Mouse (Mus musculus): ENCODE data around the gene Ttyh2. TPM values are rescaled to one million over a fixed set of nuclear protein-coding genes. Genes with fewer than 3 reads are reported as not detected.

Ttyh2 gene
- polyA plus RNA-seq, 1 experiment = 130 TPM

DNA sequence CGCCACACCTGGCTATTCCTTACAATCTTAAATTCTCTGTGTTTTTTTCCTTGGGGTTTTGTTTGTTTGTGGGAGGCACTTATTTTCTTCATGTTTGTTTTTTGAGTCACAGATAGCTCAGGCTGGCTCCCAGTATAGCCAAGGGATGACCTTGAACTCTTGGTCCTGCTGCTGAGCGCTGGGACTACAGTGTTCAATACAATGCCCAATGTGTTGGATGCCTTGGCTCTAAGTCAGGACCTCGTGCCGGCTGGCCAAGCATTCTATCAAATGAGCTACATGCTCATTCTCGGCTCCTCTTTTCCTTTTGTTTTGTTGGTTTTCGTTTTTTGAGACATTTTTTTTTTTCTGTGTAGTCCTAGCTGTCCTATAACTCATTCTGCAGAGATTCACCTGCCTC is 18.2 kb downstream of the Ttyh2 start:
- Histone ChIP-seq H3K27me3 (ENCODE audit: control insufficient read depth, insufficient read depth, low read length) (no peaks in the 10 kb centered on the region), H3K27ac (ENCODE audit: insufficient read depth, low read depth, low read length) (no peak overlapping the region), H3K4me1 (ENCODE audit: control insufficient read depth, insufficient read depth, insufficient read length, low read length) (no peaks in the 10 kb centered on the region), H3K4me3 (ENCODE audit: low read depth, low read length) (no peak overlapping the region), H3K36me3 (ENCODE audit: control insufficient read depth, insufficient read depth, low read length) (peaks cover 51% of the 10 kb centered on the region)
- WGBS = 92% methylated on average over 6 of the region's 6 CpGs
- TF ChIP-seq CTCF (IDR thresholded peaks at IDR 0.05; ENCODE audit: extremely low read depth, insufficient read length, insufficient replicate concordance, low read depth, low read length) = no peak
- TF ChIP-seq POLR2A (IDR thresholded peaks at IDR 0.05; ENCODE audit: low read depth, low read length) = no peak

DNA sequence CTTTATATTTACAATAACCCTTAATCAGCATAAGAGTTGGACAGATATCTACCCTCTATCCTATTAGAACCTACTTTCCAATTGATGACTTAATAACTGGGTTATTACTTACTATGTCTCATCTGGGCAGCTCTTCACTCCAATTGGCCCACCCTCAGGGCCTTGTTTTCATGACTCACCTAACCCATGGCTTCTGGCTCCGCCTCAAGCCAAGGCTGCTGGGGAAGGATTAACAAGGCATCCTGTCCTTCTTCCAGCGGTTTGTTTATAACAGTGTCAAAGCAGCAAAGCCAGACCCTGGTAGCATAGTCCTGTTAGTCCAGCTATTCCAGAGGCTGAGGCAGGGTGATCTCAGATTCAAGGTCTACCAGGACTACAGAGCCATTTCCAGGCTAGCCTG is 19.2 kb downstream of the Ttyh2 start:
- TF ChIP-seq POLR2A (IDR thresholded peaks at IDR 0.05; ENCODE audit: low read depth, low read length) = no peak
- no peak for TF ChIP-seq CTCF (IDR thresholded peaks at IDR 0.05; ENCODE audit: extremely low read depth, insufficient read length, insufficient replicate concordance, low read depth, low read length)
- peaks cover 56% of the 10 kb centered on the region for H3K36me3 ChIP-seq (ENCODE audit: control insufficient read depth, insufficient read depth, low read length)
- whole genome bisulfite sequencing = 85% methylated on average over 2 of the region's 2 CpGs

DNA sequence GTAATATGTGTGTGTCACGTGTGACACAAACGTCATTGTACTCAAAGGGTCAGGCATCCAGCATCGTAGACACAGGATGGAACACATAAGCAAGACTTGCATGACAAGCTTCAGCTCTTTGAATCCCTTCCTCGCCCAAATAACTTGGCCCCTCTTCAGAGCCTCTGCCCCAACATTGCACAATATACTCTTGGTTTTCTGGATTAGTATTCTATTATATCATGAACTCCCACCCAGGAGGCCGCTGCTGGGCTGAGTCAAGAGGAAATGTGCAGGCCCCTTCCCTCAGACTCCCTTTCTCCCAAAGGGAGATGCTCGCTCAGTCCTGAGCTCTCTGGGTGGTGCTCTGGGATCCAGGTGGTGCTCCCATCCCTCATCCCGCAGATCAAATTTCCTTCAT is 23.3 kb downstream of the Ttyh2 start:
- Histone ChIP-seq H3K4me3 (ENCODE audit: low read depth, low read length) (no peak overlapping the region), H3K27ac (ENCODE audit: insufficient read depth, low read depth, low read length) (no peak overlapping the region), H3K27me3 (ENCODE audit: control insufficient read depth, insufficient read depth, low read length) (no peaks in the 10 kb centered on the region), H3K4me1 (ENCODE audit: control insufficient read depth, insufficient read depth, insufficient read length, low read length) (no peaks in the 10 kb centered on the region), H3K36me3 (ENCODE audit: control insufficient read depth, insufficient read depth, low read length) (peaks cover 49% of the 10 kb centered on the region)
- TF ChIP-seq CTCF (IDR thresholded peaks at IDR 0.05; ENCODE audit: extremely low read depth, insufficient read length, insufficient replicate concordance, low read depth, low read length) (no peak), POLR2A (IDR thresholded peaks at IDR 0.05; ENCODE audit: low read depth, low read length) (no peak)
- WGBS = 91% methylated on average over 7 of the region's 7 CpGs

More for the DNA sequence above, 19.2 kb downstream of the Ttyh2 start:
- H3K27me3 ChIP-seq (ENCODE audit: control insufficient read depth, insufficient read depth, low read length) = no peaks in the 10 kb centered on the region
- H3K4me3 ChIP-seq (ENCODE audit: low read depth, low read length) = no peak overlapping the region
- H3K4me1 ChIP-seq (ENCODE audit: control insufficient read depth, insufficient read depth, insufficient read length, low read length) = no peaks in the 10 kb centered on the region
- H3K27ac ChIP-seq (ENCODE audit: insufficient read depth, low read depth, low read length) = no peak overlapping the region

- Histone ChIP-seq H3K4me1 (ENCODE audit: control insufficient read depth, insufficient read depth, insufficient read length, low read length) (no peaks in the 10 kb centered on the region), H3K4me3 (ENCODE audit: low read depth, low read length) (no peak overlapping the region)
- 77% methylated on average over 12 of the region's 12 CpGs for WGBS
Observed at GRCm38 (mm10) chr11:114699511-114699910, 24.3 kb downstream of the Ttyh2 start.

DNA sequence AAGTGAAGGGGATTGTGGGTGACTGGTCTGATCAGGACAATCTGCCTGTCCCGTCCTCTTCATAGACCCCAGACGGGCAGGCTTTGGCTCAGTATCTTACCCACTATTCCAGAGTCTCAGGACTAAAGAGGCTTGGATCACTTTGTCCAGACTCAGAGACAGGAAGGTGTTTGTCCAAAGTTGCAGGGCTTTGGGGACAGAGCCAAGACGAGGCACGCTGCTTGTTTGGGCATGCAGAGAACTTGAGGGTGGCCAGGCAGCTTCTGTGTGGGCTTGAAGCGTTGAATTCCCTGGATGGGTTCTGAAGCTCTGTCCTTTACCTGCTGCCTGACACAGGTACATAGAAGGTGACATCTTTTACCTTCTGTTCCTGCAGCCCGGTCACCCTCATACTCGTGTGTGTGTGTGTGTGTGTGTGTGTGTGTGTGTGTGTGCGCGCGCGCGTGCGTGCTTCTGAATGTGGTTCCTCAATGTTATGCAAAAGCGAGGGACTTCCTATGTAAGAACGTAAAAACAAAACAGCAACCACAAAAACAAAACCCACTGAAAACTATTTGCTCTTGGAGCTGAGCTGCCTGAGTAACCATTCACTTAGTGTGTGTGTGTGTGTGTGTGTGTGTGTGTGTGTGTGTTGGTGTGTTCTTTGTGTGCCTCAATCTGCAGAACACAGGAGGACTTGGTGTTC is 27.2 kb downstream of the Ttyh2 start:
- H3K27ac ChIP-seq (ENCODE audit: insufficient read depth, low read depth, low read length) = 0 out of 2 replicates have a peak overlapping the region, but pooled peaks have one; percentile 4
- WGBS = 86% methylated on average over 15 of the region's 15 CpGs
- peaks cover 29% of the 10 kb centered on the region for H3K36me3 ChIP-seq (ENCODE audit: control insufficient read depth, insufficient read depth, low read length)
- no peaks in the 10 kb centered on the region for H3K4me1 ChIP-seq (ENCODE audit: control insufficient read depth, insufficient read depth, insufficient read length, low read length)
- no peaks in the 10 kb centered on the region for H3K27me3 ChIP-seq (ENCODE audit: control insufficient read depth, insufficient read depth, low read length)
- no peak for TF ChIP-seq POLR2A (IDR thresholded peaks at IDR 0.05; ENCODE audit: low read depth, low read length)
- no peak for TF ChIP-seq CTCF (IDR thresholded peaks at IDR 0.05; ENCODE audit: extremely low read depth, insufficient read length, insufficient replicate concordance, low read depth, low read length)
- no peak overlapping the region for H3K4me3 ChIP-seq (ENCODE audit: low read depth, low read length)

More at GRCm38 (mm10) chr11:114699511-114699910, 24.3 kb downstream of the Ttyh2 start:
- Histone ChIP-seq H3K27me3 (ENCODE audit: control insufficient read depth, insufficient read depth, low read length) (no peaks in the 10 kb centered on the region), H3K27ac (ENCODE audit: insufficient read depth, low read depth, low read length) (peak overlapping the region; percentile 47; the same call in 1 of the 2 replicates), H3K36me3 (ENCODE audit: control insufficient read depth, insufficient read depth, low read length) (peaks cover 47% of the 10 kb centered on the region)
- TF ChIP-seq CTCF (IDR thresholded peaks at IDR 0.05; ENCODE audit: extremely low read depth, insufficient read length, insufficient replicate concordance, low read depth, low read length) (no peak), POLR2A (IDR thresholded peaks at IDR 0.05; ENCODE audit: low read depth, low read length) (no peak)

DNA sequence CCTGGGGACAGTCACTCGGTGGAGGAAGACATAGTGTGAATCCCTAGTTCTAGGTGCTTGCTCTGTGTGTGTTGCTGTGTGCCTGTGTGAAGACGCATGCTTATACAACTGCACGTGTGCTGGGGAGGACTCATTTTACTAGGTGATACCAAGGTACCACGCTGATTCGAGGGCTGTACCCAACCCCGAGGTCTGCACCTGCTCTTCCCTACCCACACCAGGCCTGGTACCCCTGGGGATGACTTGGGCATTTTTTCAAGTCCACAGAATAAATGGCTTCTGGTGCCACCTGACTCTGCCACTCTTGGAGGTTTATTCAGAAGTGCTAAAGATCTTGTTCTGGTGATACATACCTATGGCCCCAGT is 27.7 kb downstream of the Ttyh2 start:
- Histone ChIP-seq H3K36me3 (ENCODE audit: control insufficient read depth, insufficient read depth, low read length) (peaks cover 33% of the 10 kb centered on the region), H3K4me1 (ENCODE audit: control insufficient read depth, insufficient read depth, insufficient read length, low read length) (no peaks in the 10 kb centered on the region), H3K27me3 (ENCODE audit: control insufficient read depth, insufficient read depth, low read length) (no peaks in the 10 kb centered on the region), H3K27ac (ENCODE audit: insufficient read depth, low read depth, low read length) (0 out of 2 replicates have a peak overlapping the region, but pooled peaks have one; percentile 4), H3K4me3 (ENCODE audit: low read depth, low read length) (no peak overlapping the region)
- 81% methylated on average over 6 of the region's 6 CpGs for WGBS
- TF ChIP-seq POLR2A (IDR thresholded peaks at IDR 0.05; ENCODE audit: low read depth, low read length) = no peak
- no peak for TF ChIP-seq CTCF (IDR thresholded peaks at IDR 0.05; ENCODE audit: extremely low read depth, insufficient read length, insufficient replicate concordance, low read depth, low read length)

DNA sequence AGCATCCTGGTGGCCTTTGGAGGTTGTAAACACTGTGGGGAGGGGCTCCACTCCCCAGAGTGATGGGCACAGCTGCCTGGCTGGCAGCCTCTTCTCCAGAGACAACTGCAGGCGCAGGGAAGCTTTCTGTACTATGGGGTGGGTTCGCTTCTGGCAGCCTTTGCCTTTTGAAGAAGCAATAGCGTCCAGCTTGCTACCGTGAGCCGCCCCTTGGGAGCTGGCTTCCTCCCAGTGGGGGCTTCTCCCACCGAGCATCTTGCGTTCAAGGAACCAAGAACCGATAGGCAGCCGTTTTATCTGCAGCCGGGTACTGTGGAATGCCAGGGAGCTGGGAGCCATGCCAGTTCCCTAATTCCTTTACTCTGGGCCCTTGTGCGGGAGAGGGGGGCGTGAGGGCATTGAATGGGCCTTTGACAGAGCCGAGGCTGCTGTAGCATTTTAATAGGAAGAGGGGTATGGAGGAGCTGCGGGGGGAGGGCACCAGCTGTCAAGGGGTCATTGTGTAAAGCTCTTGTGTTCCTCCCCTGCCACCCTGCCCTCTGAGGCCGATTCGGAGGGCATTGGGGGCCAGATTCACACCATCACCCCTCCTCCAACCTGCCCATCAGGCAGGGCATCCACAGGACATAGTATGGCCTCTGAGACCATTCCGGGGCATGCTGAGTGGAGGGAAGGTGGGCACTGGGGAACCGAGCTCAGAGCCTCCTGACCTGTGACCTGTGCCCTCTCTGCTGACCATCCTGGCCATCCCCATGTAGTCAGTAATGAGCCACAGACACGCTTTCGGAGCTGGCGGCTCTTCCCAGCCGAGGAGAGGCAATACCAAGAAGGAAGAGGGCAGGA is 29.1 kb downstream of the Ttyh2 start:
- H3K4me3 ChIP-seq (ENCODE audit: low read depth, low read length) = no peak overlapping the region

More for the DNA sequence above, 29.1 kb downstream of the Ttyh2 start:
- WGBS = 79% methylated on average over 22 of the region's 22 CpGs
- Histone ChIP-seq H3K27ac (ENCODE audit: insufficient read depth, low read depth, low read length) (no peak overlapping the region), H3K36me3 (ENCODE audit: control insufficient read depth, insufficient read depth, low read length) (peaks cover 39% of the 10 kb centered on the region), H3K27me3 (ENCODE audit: control insufficient read depth, insufficient read depth, low read length) (no peaks in the 10 kb centered on the region), H3K4me1 (ENCODE audit: control insufficient read depth, insufficient read depth, insufficient read length, low read length) (no peaks in the 10 kb centered on the region)
- TF ChIP-seq POLR2A (IDR thresholded peaks at IDR 0.05; ENCODE audit: low read depth, low read length) = no peak
- TF ChIP-seq CTCF (IDR thresholded peaks at IDR 0.05; ENCODE audit: extremely low read depth, insufficient read length, insufficient replicate concordance, low read depth, low read length) = no peak

All from small intestine, adult 2 months (tissue).